ENCODE assay signal across 31 mouse cellular contexts in the genomic region with DNA sequence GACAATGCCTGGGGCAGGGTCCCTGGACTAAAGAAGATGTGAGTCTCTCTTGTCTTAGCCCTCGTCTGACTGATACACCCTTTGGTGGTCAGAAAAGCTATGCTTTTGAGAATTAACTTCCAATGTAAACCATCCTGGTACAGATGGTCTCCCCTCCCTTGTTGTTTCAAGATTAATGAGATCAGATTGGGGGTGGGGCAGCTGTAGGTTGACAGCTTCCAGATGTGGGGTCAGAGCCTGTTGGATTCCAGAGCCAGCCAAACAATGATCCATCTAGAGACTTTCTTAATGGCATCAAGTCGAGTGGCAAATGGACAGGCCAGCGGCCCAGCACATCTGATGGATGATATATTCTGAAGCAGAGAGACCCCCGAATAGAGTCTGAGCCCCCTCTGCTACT. TPM values are rescaled to one million over a fixed set of nuclear protein-coding genes. Genes with fewer than 3 reads are reported as not detected.
DNase-seq lines count a peak whose midpoint lies in the region; ATAC-seq lines count a peak whose summit lies in the region.
"Had no signal": no experiment of that assay in that cellular context is flagged by ENCODE, and none has a peak within 500 bp of the region (broad histone marks: within the 10 kb centered on the region; RNA-seq: fewer than 3 reads in every experiment).

No protein-coding gene starts in this region.

- H3K9ac ChIP-seq in forebrain, embryonic 13.5 days = no peak overlapping the region
- H3K9ac ChIP-seq in kidney, embryonic 15.5 days = no peak overlapping the region
- H3K9ac ChIP-seq: embryonic facial prominence, embryonic 12.5 days; heart, embryonic 13.5 days; liver, embryonic 15.5 days; lung, embryonic 14.5 days; midbrain, embryonic 15.5 days; neural tube, embryonic 12.5 days had no signal

- 0 out of 2 replicates have a peak overlapping the region, but pooled peaks have one; percentile 48 for H3K27ac ChIP-seq in forebrain, embryonic 10.5 days
- H3K27ac ChIP-seq in forebrain, embryonic 13.5 days = no peak overlapping the region
- no peak overlapping the region for H3K27ac ChIP-seq in kidney, embryonic 15.5 days
- H3K27ac ChIP-seq: embryonic facial prominence, embryonic 12.5 days; heart, embryonic 13.5 days; hindbrain, postnatal 0 days; left cerebral cortex, adult 2 months; liver, embryonic 15.5 days; midbrain, embryonic 10.5 days; midbrain, embryonic 15.5 days; neural tube, embryonic 12.5 days had no signal

- H3K4me2 ChIP-seq in forebrain, embryonic 13.5 days = no peak overlapping the region
- no peak overlapping the region for H3K4me2 ChIP-seq in kidney, embryonic 15.5 days
- H3K4me2 ChIP-seq: embryonic facial prominence, embryonic 12.5 days; heart, embryonic 13.5 days; liver, embryonic 15.5 days; lung, embryonic 14.5 days; midbrain, embryonic 15.5 days; neural tube, embryonic 12.5 days had no signal

- H3K4me1 ChIP-seq in forebrain, embryonic 10.5 days = peaks cover 12% of the 10 kb centered on the region
- H3K4me1 ChIP-seq in forebrain, embryonic 13.5 days = no peaks in the 10 kb centered on the region
- 0 out of 2 replicates have a peak, but pooled peaks cover 5% of the 10 kb centered on the region for H3K4me1 ChIP-seq in kidney, embryonic 15.5 days
- H3K4me1 ChIP-seq: heart, embryonic 13.5 days; liver, embryonic 15.5 days; midbrain, embryonic 10.5 days; midbrain, embryonic 15.5 days; neural tube, embryonic 12.5 days had no signal

- no peak overlapping the region for H3K4me3 ChIP-seq in forebrain, embryonic 10.5 days
- no peak overlapping the region for H3K4me3 ChIP-seq in forebrain, embryonic 13.5 days
- H3K4me3 ChIP-seq in kidney, embryonic 15.5 days (replicated peaks) = no peak overlapping the region
- H3K4me3 ChIP-seq: embryonic facial prominence, embryonic 12.5 days; heart, embryonic 13.5 days; left cerebral cortex, adult 2 months; liver, embryonic 15.5 days; midbrain, embryonic 10.5 days; midbrain, embryonic 15.5 days; neural tube, embryonic 12.5 days had no signal

- no peak for ATAC-seq in forebrain, embryonic 13.5 days
- ATAC-seq in kidney, embryonic 15.5 days (replicated peaks; ENCODE audit: low FRiP score) = no peak
- no peak for ATAC-seq in monocyte, adult 5-6 weeks (replicated peaks; ENCODE audit: insufficient number of reproducible peaks, low FRiP score, low TSS enrichment, poor library complexity, severe bottlenecking)
- ATAC-seq: forebrain, embryonic 16.5 days; hindbrain, postnatal 0 days; intestine, embryonic 16.5 days; midbrain, embryonic 15.5 days had no signal

- H3K27me3 ChIP-seq in forebrain, embryonic 10.5 days (ENCODE audit: poor library complexity, severe bottlenecking) = no peaks in the 10 kb centered on the region
- H3K27me3 ChIP-seq in forebrain, embryonic 13.5 days = no peaks in the 10 kb centered on the region
- no peaks in the 10 kb centered on the region for H3K27me3 ChIP-seq in kidney, embryonic 15.5 days
- H3K27me3 ChIP-seq: CH12.LX; embryonic facial prominence, embryonic 12.5 days; heart, embryonic 13.5 days; liver, embryonic 15.5 days; midbrain, embryonic 15.5 days; neural tube, embryonic 12.5 days had no signal

- no peak for DNase-seq in forebrain, embryonic 10.5 days (ENCODE audit: extremely low spot score, low spot score)
- peak; percentile 31 for DNase-seq in embryo, embryonic 11.5 days (ENCODE audit: low read depth, low spot score)
- DNase-seq in hindlimb bud, embryonic 11.5 days (ENCODE audit: extremely low spot score, low read depth, low spot score) = peak; percentile 35
- no peak for DNase-seq in ovary, postnatal 14 days (ENCODE audit: low spot score)
- DNase-seq: adrenal gland, postnatal 10 days; cerebellum, adult 8-10 months; cerebellum, postnatal 25 days; gastrocnemius, postnatal 10 days; heart, postnatal 10 days; kidney, adult 8-10 months; kidney, postnatal 25 days; left cerebral cortex, postnatal 4 days; lung, embryonic 14.5 days; lung, postnatal 14 days; thymus, postnatal 4 days had no signal

- WGBS in forebrain, embryonic 10.5 days = 54% methylated on average over 4 of the region's 4 CpGs
- 83% methylated on average over 4 of the region's 4 CpGs for WGBS in forebrain, embryonic 13.5 days
- WGBS in kidney, embryonic 15.5 days = 49% methylated on average over 4 of the region's 4 CpGs

- peaks cover 4% of the 10 kb centered on the region; the same call in 1 of the 2 replicates for H3K9me3 ChIP-seq in forebrain, embryonic 10.5 days
- no peaks in the 10 kb centered on the region for H3K9me3 ChIP-seq in forebrain, embryonic 13.5 days (replicated peaks)
- no peaks in the 10 kb centered on the region; the same call in 1 of the 2 replicates for H3K9me3 ChIP-seq in kidney, embryonic 15.5 days (replicated peaks)
- H3K9me3 ChIP-seq: embryonic facial prominence, embryonic 12.5 days; heart, embryonic 13.5 days; liver, embryonic 15.5 days had no signal

- no peaks in the 10 kb centered on the region for H3K36me3 ChIP-seq in forebrain, embryonic 10.5 days (replicated peaks)
- no peaks in the 10 kb centered on the region for H3K36me3 ChIP-seq in forebrain, embryonic 13.5 days (ENCODE audit: poor library complexity, severe bottlenecking)
- no peaks in the 10 kb centered on the region for H3K36me3 ChIP-seq in kidney, embryonic 15.5 days
- H3K36me3 ChIP-seq: embryonic facial prominence, embryonic 12.5 days; heart, embryonic 13.5 days; liver, embryonic 15.5 days; midbrain, embryonic 10.5 days; midbrain, embryonic 15.5 days; neural tube, embryonic 12.5 days had no signal

RNA-seq across cellular contexts. Expression of gene Edn3, which starts 48.9 kb away (rescaled TPM):
- 8.1 and 8.8 TPM in 2 replicates for polyA plus RNA-seq in forebrain, embryonic 10.5 days (2016; fragmentation: Nextera tagmentation; extraction: Ambion mirVana)
- 2.9 and 3.8 TPM in 2 replicates for polyA plus RNA-seq in forebrain, embryonic 13.5 days (2015; fragmentation: Nextera tagmentation; extraction: Ambion mirVana)
- 6.5 and 7.7 TPM in 2 replicates for polyA plus RNA-seq in kidney, embryonic 15.5 days (2015; fragmentation: Nextera tagmentation; extraction: Ambion mirVana)
- not detected in 3 replicates for total RNA-seq in monocyte, adult 5-6 weeks (2017)
- total RNA-seq: CH12.LX had no signal
- polyA plus RNA-seq: C2C12; liver, adult 2 months had no signal

Comparison
In these comparisons a context has a peak if more than half of its experiments do, and no peak if none do; other contexts are left out.
1. DNase-seq: peak in embryo, embryonic 11.5 days (single experiment) and hindlimb bud, embryonic 11.5 days (single experiment); none in forebrain, embryonic 10.5 days (single experiment) and ovary, postnatal 14 days (single experiment).